ENCODE assay signal across 28 mouse cellular contexts in genomic region chr19:59280841-59281240, GRCm38 (mm10). TPM values are rescaled to one million over a fixed set of nuclear protein-coding genes. Genes with fewer than 3 reads are reported as not detected.
DNase-seq lines count a peak whose midpoint lies in the region; ATAC-seq and TF ChIP-seq lines count a peak whose summit lies in the region.
"Had no signal": no experiment of that assay in that cellular context is flagged by ENCODE, and none has a peak within 500 bp of the region (broad histone marks: within the 10 kb centered on the region; RNA-seq: fewer than 3 reads in every experiment).

No protein-coding gene starts in this region.

- no peak overlapping the region for H3K27ac ChIP-seq in hindbrain, postnatal 0 days
- no peak overlapping the region for H3K27ac ChIP-seq in hindbrain, embryonic 16.5 days (ENCODE audit: low read depth, low read length)
- no peak overlapping the region for H3K27ac ChIP-seq in midbrain, postnatal 0 days (ENCODE audit: low read depth, low read length)
- H3K27ac ChIP-seq: embryonic facial prominence, embryonic 12.5 days; heart, embryonic 15.5 days; hindbrain, embryonic 12.5 days; limb, embryonic 13.5 days; liver, embryonic 13.5 days; neural tube, embryonic 15.5 days had no signal

- no peaks in the 10 kb centered on the region for H3K27me3 ChIP-seq in hindbrain, postnatal 0 days (ENCODE audit: insufficient read depth, low read length)
- H3K27me3 ChIP-seq in hindbrain, embryonic 16.5 days (replicated peaks; ENCODE audit: control insufficient read depth, insufficient read depth, low read length): no peaks in the 10 kb centered on the region
- no peaks in the 10 kb centered on the region for H3K27me3 ChIP-seq in midbrain, postnatal 0 days (ENCODE audit: insufficient read depth, low read length)
- H3K27me3 ChIP-seq: embryonic facial prominence, embryonic 12.5 days; heart, embryonic 15.5 days; hindbrain, embryonic 12.5 days; limb, embryonic 13.5 days; liver, embryonic 13.5 days; neural tube, embryonic 15.5 days; Patski had no signal

- H3K4me2 ChIP-seq in hindbrain, postnatal 0 days (ENCODE audit: low read depth, low read length): no peak overlapping the region
- no peak overlapping the region for H3K4me2 ChIP-seq in hindbrain, embryonic 16.5 days (ENCODE audit: low read length)
- no peak overlapping the region for H3K4me2 ChIP-seq in midbrain, postnatal 0 days (ENCODE audit: low read depth, low read length, poor library complexity, severe bottlenecking)
- H3K4me2 ChIP-seq: embryonic facial prominence, embryonic 12.5 days; heart, embryonic 15.5 days; hindbrain, embryonic 12.5 days; limb, embryonic 13.5 days; liver, embryonic 13.5 days; midbrain, embryonic 11.5 days; neural tube, embryonic 15.5 days had no signal

- DNase-seq in frontal cortex, postnatal 14 days (ENCODE audit: low spot score in 2 of 2): no peak
- DNase-seq in hindbrain, postnatal 0 days (ENCODE audit: low spot score): peak; percentile 16
- peak; percentile 27 for DNase-seq in Muller cell, postnatal 12 days (ENCODE audit: inconsistent ontology term)
- DNase-seq in heart, postnatal 4 days: peak; percentile 19
- no peak for DNase-seq in midbrain, postnatal 0 days (ENCODE audit: low spot score)
- DNase-seq: adrenal gland, adult 2 months; cerebellum, adult 18-20 months; cerebellum, postnatal 14 days; kidney, adult 9 months; kidney, postnatal 14 days; layer of hippocampus, postnatal 36 days; liver, embryonic 13.5 days; lung, adult 2 months; lung, postnatal 14 days; right cerebral cortex, adult 18-20 months had no signal

- H3K9ac ChIP-seq in hindbrain, postnatal 0 days (replicated peaks; ENCODE audit: low read length): no peak overlapping the region
- no peak overlapping the region for H3K9ac ChIP-seq in hindbrain, embryonic 16.5 days (ENCODE audit: low read depth, low read length)
- H3K9ac ChIP-seq in midbrain, postnatal 0 days (replicated peaks; ENCODE audit: low read length, poor library complexity, severe bottlenecking): no peak overlapping the region
- H3K9ac ChIP-seq: embryonic facial prominence, embryonic 12.5 days; heart, embryonic 15.5 days; hindbrain, embryonic 12.5 days; limb, embryonic 13.5 days; liver, embryonic 13.5 days; neural tube, embryonic 15.5 days had no signal

- H3K36me3 ChIP-seq in hindbrain, postnatal 0 days (ENCODE audit: insufficient read depth, low read length): no peaks in the 10 kb centered on the region
- no peaks in the 10 kb centered on the region for H3K36me3 ChIP-seq in hindbrain, embryonic 16.5 days (ENCODE audit: control insufficient read depth, insufficient read depth, low read length)
- H3K36me3 ChIP-seq in midbrain, postnatal 0 days (ENCODE audit: insufficient read depth, low read length): no peaks in the 10 kb centered on the region
- H3K36me3 ChIP-seq: embryonic facial prominence, embryonic 12.5 days; heart, embryonic 15.5 days; hindbrain, embryonic 12.5 days; limb, embryonic 13.5 days; neural tube, embryonic 15.5 days had no signal

- ATAC-seq in frontal cortex, adult (ENCODE audit: low TSS enrichment): peak; percentile 31; the same call in 1 of the 2 replicates
- peak; percentile 29; the same call in 1 of the 2 replicates for ATAC-seq in hindbrain, postnatal 0 days
- ATAC-seq in hindbrain, embryonic 16.5 days: no peak
- no peak for ATAC-seq in midbrain, postnatal 0 days (ENCODE audit: low FRiP score)
- ATAC-seq: CD4-positive, CD25-positive, alpha-beta regulatory T cell, adult 4 months; forebrain, embryonic 14.5 days; inflammation-experienced regulatory T-cells, adult 6 months; Patski had no signal

- H3K4me1 ChIP-seq in hindbrain, postnatal 0 days (ENCODE audit: insufficient read depth, low read length): no peaks in the 10 kb centered on the region
- no peaks in the 10 kb centered on the region for H3K4me1 ChIP-seq in hindbrain, embryonic 16.5 days (ENCODE audit: control insufficient read depth, insufficient read depth, low read depth, low read length)
- H3K4me1 ChIP-seq in midbrain, postnatal 0 days (ENCODE audit: insufficient read depth, low read length): no peaks in the 10 kb centered on the region
- H3K4me1 ChIP-seq: embryonic facial prominence, embryonic 12.5 days; heart, embryonic 15.5 days; limb, embryonic 13.5 days; liver, embryonic 13.5 days; neural tube, embryonic 15.5 days had no signal

- no peak for TF ChIP-seq CTCF in hindbrain, postnatal 0 days (IDR thresholded peaks at IDR 0.05; ENCODE audit: low read depth)
- TF ChIP-seq CTCF in midbrain, postnatal 0 days (IDR thresholded peaks at IDR 0.05): no peak

- no peak overlapping the region for H3K4me3 ChIP-seq in hindbrain, postnatal 0 days (ENCODE audit: low read length)
- H3K4me3 ChIP-seq in hindbrain, embryonic 16.5 days (ENCODE audit: low read length): no peak overlapping the region
- H3K4me3 ChIP-seq in midbrain, postnatal 0 days (ENCODE audit: low read depth, low read length): no peak overlapping the region
- H3K4me3 ChIP-seq: embryonic facial prominence, embryonic 12.5 days; erythroblast, embryonic 14.5 days; heart, embryonic 15.5 days; hindbrain, embryonic 12.5 days; limb, embryonic 13.5 days; liver, embryonic 13.5 days; neural tube, embryonic 15.5 days had no signal

- H3K9me3 ChIP-seq in hindbrain, postnatal 0 days (ENCODE audit: low read length): no peaks in the 10 kb centered on the region
- H3K9me3 ChIP-seq in hindbrain, embryonic 16.5 days (ENCODE audit: control insufficient read depth, low read length): no peaks in the 10 kb centered on the region
- no peaks in the 10 kb centered on the region for H3K9me3 ChIP-seq in midbrain, postnatal 0 days (ENCODE audit: low read length)
- H3K9me3 ChIP-seq: embryonic facial prominence, embryonic 12.5 days; heart, embryonic 15.5 days; hindbrain, embryonic 12.5 days; limb, embryonic 13.5 days; liver, embryonic 13.5 days; neural tube, embryonic 15.5 days had no signal

RNA-seq across cellular contexts. Expression of gene Slc18a2, which starts 20.1 kb away (rescaled TPM):
- 11.4 and 13.7 TPM in 2 replicates for total RNA-seq in hindbrain, postnatal 0 days (2014; rRNA removed)
- polyA plus RNA-seq in hindbrain, postnatal 0 days (2015; fragmentation: Nextera tagmentation; extraction: Ambion mirVana): 21.3 and 21.7 TPM in 2 replicates
- polyA plus RNA-seq in hindbrain, embryonic 16.5 days (2015; fragmentation: Nextera tagmentation; extraction: Ambion mirVana): 18.1 and 20.3 TPM in 2 replicates
- total RNA-seq in heart, postnatal 4 days (2021): 1 to 10 TPM; 2.0 to 2.5 TPM
- total RNA-seq in midbrain, postnatal 0 days (2014; rRNA removed): 21.4 and 21.7 TPM in 2 replicates
- 19.5 TPM in 2 replicates for polyA plus RNA-seq in midbrain, postnatal 0 days (2015; fragmentation: Nextera tagmentation; extraction: Ambion mirVana)
- polyA plus RNA-seq: erythroblast, embryonic 14.5 days had no signal

RNA-seq across cellular contexts. Expression of gene Rps12-ps3, which starts 41.2 kb away (rescaled TPM):
- 47.7 and 63.1 TPM in 2 replicates for total RNA-seq in hindbrain, postnatal 0 days (2014; rRNA removed)
- polyA plus RNA-seq in hindbrain, postnatal 0 days (2015; fragmentation: Nextera tagmentation; extraction: Ambion mirVana): 4.5 and 13.9 TPM in 2 replicates
- 2.1 and 9.4 TPM in 2 replicates for polyA plus RNA-seq in hindbrain, embryonic 16.5 days (2015; fragmentation: Nextera tagmentation; extraction: Ambion mirVana)
- total RNA-seq in heart, postnatal 4 days (2021): 100 to 1,000 TPM; 488 to 516 TPM
- 77.4 and 105 TPM in 2 replicates for total RNA-seq in midbrain, postnatal 0 days (2014; rRNA removed)
- polyA plus RNA-seq in midbrain, postnatal 0 days (2015; fragmentation: Nextera tagmentation; extraction: Ambion mirVana): 9.1 and 9.7 TPM in 2 replicates

Comparison
In these comparisons a context has a peak if more than half of its experiments do, and no peak if none do; other contexts are left out.
1. ATAC-seq: peak in frontal cortex, adult (single experiment) and hindbrain, postnatal 0 days (single experiment); none in hindbrain, embryonic 16.5 days (single experiment) and midbrain, postnatal 0 days (single experiment).
2. DNase-seq: peak in hindbrain, postnatal 0 days (single experiment), Muller cell, postnatal 12 days (single experiment) and heart, postnatal 4 days (single experiment); none in frontal cortex, postnatal 14 days (0 of 2) and midbrain, postnatal 0 days (single experiment).